In the genomic region with DNA sequence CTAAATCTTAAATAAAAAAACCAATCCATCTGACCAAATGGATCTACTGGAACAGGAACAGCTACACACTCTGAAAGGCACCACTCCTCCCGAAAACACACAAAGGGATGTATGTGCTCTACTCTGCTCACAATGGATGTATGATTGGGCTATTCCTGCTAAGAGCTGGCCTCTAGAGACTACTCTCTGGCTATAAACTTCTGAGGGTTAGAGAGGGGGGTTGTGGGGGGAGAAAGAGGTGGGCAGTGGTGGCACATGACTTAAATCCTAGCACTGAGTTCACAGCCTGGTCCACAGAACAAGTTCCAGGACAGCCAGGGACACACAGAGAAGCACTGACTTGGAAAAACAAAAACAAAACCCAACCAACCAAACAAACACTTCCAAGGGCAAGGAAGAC, we compare ENCODE assay signal across 9 mouse cellular contexts. TPM values are rescaled to one million over a fixed set of nuclear protein-coding genes. Genes with fewer than 3 reads are reported as not detected.
DNase-seq lines count a peak whose midpoint lies in the region; ATAC-seq and TF ChIP-seq lines count a peak whose summit lies in the region.
"Had no signal": no experiment of that assay in that cellular context is flagged by ENCODE, and none has a peak within 500 bp of the region (broad histone marks: within the 10 kb centered on the region; RNA-seq: fewer than 3 reads in every experiment).

No protein-coding gene starts in this region.

- no peaks in the 10 kb centered on the region for H3K9me3 ChIP-seq in embryonic facial prominence, embryonic 13.5 days
- no peaks in the 10 kb centered on the region for H3K9me3 ChIP-seq in hindbrain, embryonic 15.5 days
- no peaks in the 10 kb centered on the region for H3K9me3 ChIP-seq in midbrain, embryonic 12.5 days

- no peak overlapping the region for H3K9ac ChIP-seq in embryonic facial prominence, embryonic 13.5 days
- no peak overlapping the region for H3K9ac ChIP-seq in hindbrain, embryonic 15.5 days
- no peak overlapping the region for H3K9ac ChIP-seq in midbrain, embryonic 12.5 days (replicated peaks)

- peak overlapping the region; percentile 38; the same call in 1 of the 2 replicates for H3K4me3 ChIP-seq in kidney, adult 2 months (ENCODE audit: insufficient read depth, low read depth, low read length)
- peak overlapping the region; percentile 80; the same call in 1 of the 2 replicates for H3K4me3 ChIP-seq in embryonic facial prominence, embryonic 13.5 days
- H3K4me3 ChIP-seq in hindbrain, embryonic 15.5 days, result peak overlapping the region; percentile 66; the same call in 1 of the 2 replicates
- no peak overlapping the region for H3K4me3 ChIP-seq in midbrain, embryonic 12.5 days

- DNase-seq in kidney, adult 2 months, result peak; percentile 29
- DNase-seq in kidney, postnatal 36 days, result no peak
- DNase-seq in layer of hippocampus, postnatal 14 days (ENCODE audit: low spot score in 2 of 2), result no peak
- DNase-seq in natural killer cell, adult 2 months (ENCODE audit: low spot score in 2 of 2), result no peak
- DNase-seq: right cerebral cortex, adult 18-20 months had no signal

- no peak for ATAC-seq in embryonic facial prominence, embryonic 13.5 days (ENCODE audit: insufficient number of reproducible peaks, insufficient read depth, low FRiP score, low TSS enrichment, low read depth)
- no peak for ATAC-seq in hindbrain, embryonic 15.5 days (ENCODE audit: low FRiP score, low read depth)
- no peak for ATAC-seq in midbrain, embryonic 12.5 days (ENCODE audit: low FRiP score, low read depth)
- ATAC-seq in inflammation-experienced regulatory T-cells, adult 6 months, result no peak

- TF ChIP-seq CTCF in kidney, adult 2 months (conservative IDR thresholded peaks at IDR 0.05; ENCODE audit: insufficient read depth, insufficient read length, low read depth, low read length), result no peak

- TF ChIP-seq POLR2A in kidney, adult 2 months (IDR thresholded peaks at IDR 0.05; ENCODE audit: low read depth, low read length), result no peak

- H3K36me3 ChIP-seq in kidney, adult 2 months (ENCODE audit: control insufficient read depth, insufficient read depth, low read length), result peaks cover 13% of the 10 kb centered on the region
- H3K36me3 ChIP-seq in embryonic facial prominence, embryonic 13.5 days, result peaks cover 45% of the 10 kb centered on the region
- H3K36me3 ChIP-seq in hindbrain, embryonic 15.5 days, result peaks cover 38% of the 10 kb centered on the region
- H3K36me3 ChIP-seq in midbrain, embryonic 12.5 days, result peaks cover 41% of the 10 kb centered on the region

- peak overlapping the region; percentile 36; the same call in 1 of the 2 replicates for H3K27ac ChIP-seq in kidney, adult 2 months (ENCODE audit: insufficient read depth, low read depth, low read length)
- H3K27ac ChIP-seq in embryonic facial prominence, embryonic 13.5 days, result no peak overlapping the region
- H3K27ac ChIP-seq in hindbrain, embryonic 15.5 days (replicated peaks), result no peak overlapping the region
- H3K27ac ChIP-seq in midbrain, embryonic 12.5 days (replicated peaks), result no peak overlapping the region

- H3K4me1 ChIP-seq in kidney, adult 2 months (ENCODE audit: control insufficient read depth, insufficient read depth, low read length), result peaks cover 7% of the 10 kb centered on the region; the same call in 1 of the 2 replicates
- peaks cover 10% of the 10 kb centered on the region for H3K4me1 ChIP-seq in embryonic facial prominence, embryonic 13.5 days
- H3K4me1 ChIP-seq in hindbrain, embryonic 15.5 days (replicated peaks), result peaks cover 13% of the 10 kb centered on the region
- H3K4me1 ChIP-seq in midbrain, embryonic 12.5 days, result peaks cover 13% of the 10 kb centered on the region

- 74% methylated on average over 1 of the region's 1 CpGs for WGBS in kidney, adult 2 months
- WGBS in embryonic facial prominence, embryonic 13.5 days, result 85% methylated on average over 1 of the region's 1 CpGs
- WGBS in hindbrain, embryonic 15.5 days, result 78% methylated on average over 1 of the region's 1 CpGs
- 98% methylated on average over 1 of the region's 1 CpGs for WGBS in midbrain, embryonic 12.5 days

- no peaks in the 10 kb centered on the region for H3K27me3 ChIP-seq in kidney, adult 2 months (replicated peaks; ENCODE audit: control insufficient read depth, insufficient read depth, low read length)
- no peaks in the 10 kb centered on the region for H3K27me3 ChIP-seq in embryonic facial prominence, embryonic 13.5 days
- no peaks in the 10 kb centered on the region for H3K27me3 ChIP-seq in hindbrain, embryonic 15.5 days
- no peaks in the 10 kb centered on the region for H3K27me3 ChIP-seq in midbrain, embryonic 12.5 days

- peak overlapping the region; percentile 84 for H3K4me2 ChIP-seq in embryonic facial prominence, embryonic 13.5 days
- H3K4me2 ChIP-seq in hindbrain, embryonic 15.5 days, result peak overlapping the region; percentile 91
- H3K4me2 ChIP-seq in midbrain, embryonic 12.5 days (replicated peaks), result 0 out of 2 replicates have a peak overlapping the region, but pooled peaks have one; percentile 75

RNA-seq across cellular contexts. Expression of a gene that starts 2.1 kb away (rescaled TPM):
- 344 and 370 TPM in 2 replicates for polyA plus RNA-seq in kidney, adult 2 months (2012; rRNA removed)
- polyA plus RNA-seq in embryonic facial prominence, embryonic 13.5 days (2015; fragmentation: Nextera tagmentation; extraction: Ambion mirVana), result 174 and 193 TPM in 2 replicates
- polyA plus RNA-seq in hindbrain, embryonic 15.5 days (2015; fragmentation: Nextera tagmentation; extraction: Ambion mirVana), result 152 and 162 TPM in 2 replicates
- polyA plus RNA-seq in midbrain, embryonic 12.5 days (2016; fragmentation: Nextera tagmentation; extraction: Ambion mirVana), result 103 and 116 TPM in 2 replicates
- 100 to 1,000 TPM; 161 to 178 TPM for total RNA-seq in layer of hippocampus, postnatal 14 days (2021)
- 10 to 100 TPM in 1 of 3 experiments, 1 to 10 TPM in 2; 2.3 to 10.7 (median 5.8) TPM for polyA plus RNA-seq in inflammation-experienced regulatory T-cells, adult 6 months (2017; shearing (Covaris generic))

RNA-seq across cellular contexts. Expression of a gene that starts 56.1 kb away (rescaled TPM):
- polyA plus RNA-seq in kidney, adult 2 months (2012; rRNA removed), result 22.6 and 25.5 TPM in 2 replicates
- 33.9 and 36.0 TPM in 2 replicates for polyA plus RNA-seq in embryonic facial prominence, embryonic 13.5 days (2015; fragmentation: Nextera tagmentation; extraction: Ambion mirVana)
- polyA plus RNA-seq in hindbrain, embryonic 15.5 days (2015; fragmentation: Nextera tagmentation; extraction: Ambion mirVana), result 13.4 and 13.7 TPM in 2 replicates
- 16.4 and 19.2 TPM in 2 replicates for polyA plus RNA-seq in midbrain, embryonic 12.5 days (2016; fragmentation: Nextera tagmentation; extraction: Ambion mirVana)
- total RNA-seq in layer of hippocampus, postnatal 14 days (2021), result 10 to 100 TPM; 14.0 to 14.2 TPM
- 10 to 100 TPM in 2 of 3 experiments, 1 to 10 TPM in 1; 9.4 to 10.2 (median 10.0) TPM for polyA plus RNA-seq in inflammation-experienced regulatory T-cells, adult 6 months (2017; shearing (Covaris generic))
